ENCODE assay signal across 31 mouse cellular contexts in genomic region chr17:80067257-80067656, GRCm38 (mm10). TPM values are rescaled to one million over a fixed set of nuclear protein-coding genes. Genes with fewer than 3 reads are reported as not detected.
DNase-seq lines count a peak whose midpoint lies in the region; ATAC-seq and TF ChIP-seq lines count a peak whose summit lies in the region.
"Had no signal": no experiment of that assay in that cellular context is flagged by ENCODE, and none has a peak within 500 bp of the region (broad histone marks: within the 10 kb centered on the region; RNA-seq: fewer than 3 reads in every experiment).

No protein-coding gene starts in this region.

- no peak for TF ChIP-seq POLR2A in CH12.LX (IDR thresholded peaks at IDR 0.05; ENCODE audit: low read depth, low read length)

- TF ChIP-seq CTCF in CH12.LX (conservative IDR thresholded peaks at IDR 0.05 in 1 of 2, IDR thresholded peaks at IDR 0.05 in 1 of 2; ENCODE audit: low read depth in 2 of 2, low read length in 2 of 2) = no peak

- H3K4me3 ChIP-seq in CH12.LX (replicated peaks in 1 of 3; ENCODE audit: low read depth in 2 of 3, low read length in 2 of 3, poor library complexity in 1 of 3) = no peak overlapping the region
- no peak overlapping the region for H3K4me3 ChIP-seq in intestine, embryonic 15.5 days (replicated peaks)
- H3K4me3 ChIP-seq: embryonic facial prominence, embryonic 12.5 days; heart, adult 2 months; heart, embryonic 13.5 days; hindbrain, embryonic 10.5 days; hindbrain, embryonic 15.5 days; kidney, embryonic 15.5 days; limb, embryonic 12.5 days; liver, embryonic 15.5 days; midbrain, embryonic 12.5 days; neural tube, embryonic 15.5 days; stomach, embryonic 15.5 days had no signal

- peaks cover 3 to 20% of the 10 kb centered on the region in 2 experiments; a peak in 3 of 4 replicates for H3K4me1 ChIP-seq in CH12.LX (ENCODE audit: control insufficient read depth in 1 of 2, insufficient read depth in 2 of 2)
- H3K4me1 ChIP-seq in intestine, embryonic 15.5 days (replicated peaks) = no peaks in the 10 kb centered on the region
- H3K4me1 ChIP-seq: stomach, embryonic 15.5 days had no signal

- H3K27ac ChIP-seq in CH12.LX (ENCODE audit: insufficient read depth, low read depth) = no peak overlapping the region
- H3K27ac ChIP-seq in intestine, embryonic 15.5 days = no peak overlapping the region
- H3K27ac ChIP-seq: embryonic facial prominence, embryonic 12.5 days; heart, adult 2 months; heart, embryonic 13.5 days; hindbrain, embryonic 10.5 days; hindbrain, embryonic 15.5 days; kidney, embryonic 15.5 days; limb, embryonic 12.5 days; liver, embryonic 15.5 days; midbrain, embryonic 12.5 days; neural tube, embryonic 15.5 days; stomach, embryonic 15.5 days had no signal

- no peak for TF ChIP-seq RAD21 in CH12.LX (IDR thresholded peaks at IDR 0.05; ENCODE audit: low read depth, low read length)

- peak; percentile 44; a peak in 2 of 4 replicates for ATAC-seq in hematopoietic stem cell, adult 5-6 weeks (replicated peaks in 1 of 2; ENCODE audit: insufficient read depth in 1 of 2, low FRiP score in 2 of 2, low TSS enrichment in 1 of 2, low read depth in 1 of 2, poor library complexity in 2 of 2, severe bottlenecking in 2 of 2)
- ATAC-seq in neutrophil, adult 5-6 weeks (ENCODE audit: extremely low read depth, insufficient number of reproducible peaks, low FRiP score, poor library complexity, severe bottlenecking) = peak; percentile 48; the same call in 1 of the 2 replicates
- no peak for ATAC-seq in intestine, embryonic 15.5 days
- ATAC-seq: forebrain, embryonic 14.5 days; intestine, embryonic 16.5 days; Patski had no signal

- WGBS in intestine, embryonic 15.5 days = 80% methylated on average over 5 of the region's 6 CpGs

- in situ Hi-C loops in CH12.LX (cut with MboI; ENCODE audit: low pct_ligation_motif_present, low pct_unique_long_range_greater_than_20kb, low sequenced_read_pairs) = no loop called here

- peak overlapping the region; percentile 61 for H3K4me2 ChIP-seq in CH12.LX (ENCODE audit: insufficient read depth, low read depth, poor library complexity, severe bottlenecking)
- H3K4me2 ChIP-seq in intestine, embryonic 15.5 days (replicated peaks) = no peak overlapping the region
- H3K4me2 ChIP-seq: embryonic facial prominence, embryonic 12.5 days; heart, embryonic 13.5 days; hindbrain, embryonic 15.5 days; kidney, embryonic 15.5 days; limb, embryonic 12.5 days; liver, embryonic 15.5 days; lung, embryonic 14.5 days; midbrain, embryonic 12.5 days; neural tube, embryonic 15.5 days; stomach, embryonic 15.5 days had no signal

- H3K27me3 ChIP-seq in CH12.LX (replicated peaks) = peaks cover 77% of the 10 kb centered on the region
- no peaks in the 10 kb centered on the region for H3K27me3 ChIP-seq in intestine, embryonic 15.5 days (replicated peaks)
- H3K27me3 ChIP-seq: embryonic facial prominence, embryonic 12.5 days; heart, embryonic 13.5 days; hindbrain, embryonic 15.5 days; kidney, embryonic 15.5 days; limb, embryonic 12.5 days; liver, embryonic 15.5 days; neural tube, embryonic 15.5 days; Patski; stomach, embryonic 15.5 days had no signal

- DNase-seq in spleen, postnatal 36 days (ENCODE audit: low spot score in 2 of 2) = peak; percentile 12 to 31
- DNase-seq in spleen, adult 18-20 months = no peak
- peak; percentile 90 for DNase-seq in CH12.LX (ENCODE audit: extremely low read depth)
- no peak for DNase-seq in lung, postnatal 14 days
- DNase-seq in thymus, postnatal 25 days = no peak
- DNase-seq: adrenal gland, postnatal 25 days; cerebellum, adult 18-20 months; cerebellum, postnatal 10 days; gastrocnemius, postnatal 25 days; heart, adult 2 months; heart, postnatal 10 days; kidney, postnatal 25 days; lung, embryonic 14.5 days; right cerebral cortex, postnatal 4 days; thymus, postnatal 36 days had no signal

- H3K36me3 ChIP-seq in CH12.LX (replicated peaks in 1 of 2; ENCODE audit: control insufficient read depth in 1 of 2, insufficient read depth in 1 of 2, low read length in 1 of 2) = no peaks in the 10 kb centered on the region
- no peaks in the 10 kb centered on the region for H3K36me3 ChIP-seq in intestine, embryonic 15.5 days
- H3K36me3 ChIP-seq: embryonic facial prominence, embryonic 12.5 days; heart, embryonic 13.5 days; hindbrain, embryonic 10.5 days; hindbrain, embryonic 15.5 days; kidney, embryonic 15.5 days; limb, embryonic 12.5 days; liver, embryonic 15.5 days; midbrain, embryonic 12.5 days; neural tube, embryonic 15.5 days; stomach, embryonic 15.5 days had no signal

- H3K9ac ChIP-seq in CH12.LX (ENCODE audit: insufficient read depth, low read depth) = no peak overlapping the region
- no peak overlapping the region for H3K9ac ChIP-seq in intestine, embryonic 15.5 days
- H3K9ac ChIP-seq: embryonic facial prominence, embryonic 12.5 days; heart, embryonic 13.5 days; hindbrain, embryonic 15.5 days; kidney, embryonic 15.5 days; limb, embryonic 12.5 days; liver, embryonic 15.5 days; lung, embryonic 14.5 days; midbrain, embryonic 12.5 days; neural tube, embryonic 15.5 days; stomach, embryonic 15.5 days had no signal

- dilution Hi-C loops in CH12.LX (cut with MboI; ENCODE audit: extremely low pct_ligation_motif_present, extremely low pct_unique_long_range_greater_than_20kb, low sequenced_read_pairs) = no loop called here

- TF ChIP-seq EP300 in CH12.LX (IDR thresholded peaks at IDR 0.05; ENCODE audit: low read length) = peak; percentile 95

- H3K79me2 ChIP-seq in CH12.LX (replicated peaks; ENCODE audit: control insufficient read depth, extremely low read depth, insufficient read depth, poor library complexity, severe bottlenecking) = no peaks in the 10 kb centered on the region

- H3K9me3 ChIP-seq in CH12.LX (replicated peaks; ENCODE audit: low read length) = peaks cover 7% of the 10 kb centered on the region
- H3K9me3 ChIP-seq in intestine, embryonic 15.5 days = no peaks in the 10 kb centered on the region
- H3K9me3 ChIP-seq: embryonic facial prominence, embryonic 12.5 days; heart, embryonic 13.5 days; hindbrain, embryonic 10.5 days; hindbrain, embryonic 15.5 days; kidney, embryonic 15.5 days; limb, embryonic 12.5 days; liver, embryonic 15.5 days; midbrain, embryonic 12.5 days; neural tube, embryonic 15.5 days; stomach, embryonic 15.5 days had no signal

TF ChIP-seq in CH12.LX, 34 proteins besides CTCF, POLR2A, EP300 and RAD21 (continues in another document):
- TF ChIP-seq MYC (IDR thresholded peaks at IDR 0.05; ENCODE audit: low read depth, low read length) = peak; percentile 88; the same call in 1 of the 2 replicates
- TF ChIP-seq ZC3H11A (IDR thresholded peaks at IDR 0.05; ENCODE audit: low read depth, low read length) = no peak
- no peak for TF ChIP-seq KAT2A (IDR thresholded peaks at IDR 0.05; ENCODE audit: insufficient replicate concordance, low read length)
- peak; percentile 94 for TF ChIP-seq TCF12 (IDR thresholded peaks at IDR 0.05; ENCODE audit: low read depth, low read length)
- peak; percentile 51; the same call in 1 of the 2 replicates for TF ChIP-seq ZNF384 (IDR thresholded peaks at IDR 0.05; ENCODE audit: low read depth, low read length)
- TF ChIP-seq PAX5 (IDR thresholded peaks at IDR 0.05; ENCODE audit: low read length) = no peak
- no peak for TF ChIP-seq TBP (conservative IDR thresholded peaks at IDR 0.05; ENCODE audit: low read depth, low read length)
- TF ChIP-seq RCOR1 (conservative IDR thresholded peaks at IDR 0.05; ENCODE audit: low read depth, low read length) = peak; percentile 93
- peak; percentile 82 for TF ChIP-seq CHD2 (IDR thresholded peaks at IDR 0.05; ENCODE audit: low read length)
- 0 out of 2 replicates have a peak, but pooled peaks have one; percentile 63 for TF ChIP-seq E2F4 (IDR thresholded peaks at IDR 0.05; ENCODE audit: insufficient replicate concordance, low read depth, low read length)
- peak; percentile 13; the same call in 1 of the 2 replicates for TF ChIP-seq HCFC1 (IDR thresholded peaks at IDR 0.05; ENCODE audit: low read depth, low read length)
- peak; percentile 79 for TF ChIP-seq ELF1 (IDR thresholded peaks at IDR 0.05; ENCODE audit: low read depth, low read length)
- TF ChIP-seq MAFK (IDR thresholded peaks at IDR 0.05; ENCODE audit: insufficient replicate concordance, low read length) = peak; percentile 93
- no peak for TF ChIP-seq ZKSCAN1 (IDR thresholded peaks at IDR 0.05; ENCODE audit: borderline replicate concordance, low read depth, low read length)
- TF ChIP-seq CHD1 (IDR thresholded peaks at IDR 0.05; ENCODE audit: low read depth, low read length) = no peak
- TF ChIP-seq GABPA (IDR thresholded peaks at IDR 0.05; ENCODE audit: insufficient replicate concordance, low read depth, low read length) = no peak
- TF ChIP-seq JUN (IDR thresholded peaks at IDR 0.05; ENCODE audit: insufficient read depth, low read depth, low read length) = peak; percentile 68; the same call in 1 of the 2 replicates
- TF ChIP-seq MXI1 (IDR thresholded peaks at IDR 0.05; ENCODE audit: low read depth, low read length) = peak; percentile 45; the same call in 1 of the 2 replicates
- peak; percentile 1; the same call in 1 of the 2 replicates for TF ChIP-seq SMC3 (IDR thresholded peaks at IDR 0.05; ENCODE audit: low read depth, low read length)
- TF ChIP-seq BHLHE40 (IDR thresholded peaks at IDR 0.05; ENCODE audit: low read depth, low read length) = peak; percentile 77
- TF ChIP-seq NELFE (IDR thresholded peaks at IDR 0.05; ENCODE audit: low read depth, low read length) = no peak
- TF ChIP-seq NRF1 (IDR thresholded peaks at IDR 0.05; ENCODE audit: low read depth, low read length) = no peak
- no peak for TF ChIP-seq POLR2AphosphoS2 (IDR thresholded peaks at IDR 0.05; ENCODE audit: low read depth, low read length)
- TF ChIP-seq MAX (IDR thresholded peaks at IDR 0.05; ENCODE audit: low read length) = 0 out of 2 replicates have a peak, but pooled peaks have one; percentile 67
- TF ChIP-seq JUND (conservative IDR thresholded peaks at IDR 0.05; ENCODE audit: low read depth, low read length) = peak; percentile 88
- TF ChIP-seq MAZ (IDR thresholded peaks at IDR 0.05; ENCODE audit: low read depth, low read length) = 0 out of 2 replicates have a peak, but pooled peaks have one; percentile 77
- no peak for TF ChIP-seq ZMIZ1 (IDR thresholded peaks at IDR 0.05; ENCODE audit: low read depth, low read length)
- no peak for TF ChIP-seq USF1 (IDR thresholded peaks at IDR 0.05; ENCODE audit: low read depth, low read length)
- TF ChIP-seq USF2 (conservative IDR thresholded peaks at IDR 0.05; ENCODE audit: low read depth, low read length) = no peak
- TF ChIP-seq UBTF (IDR thresholded peaks at IDR 0.05; ENCODE audit: low read depth, low read length) = no peak

RNA-seq across cellular contexts. Expression of gene Hnrnpll, which starts 5.1 kb away (rescaled TPM):
- total RNA-seq in CH12.LX (2012; rRNA removed) (24.1 and 26.1 TPM in 2 replicates), CH12.LX (2014; rRNA removed) (22.3 and 24.2 TPM in 2 replicates)
- 14.4 TPM in 2 replicates for polyA plus RNA-seq in CH12.LX (2012; ENCODE audit: insufficient read length, low read depth)
- total RNA-seq in hematopoietic stem cell, adult 5-6 weeks (2017) = 43.3 and 52.2 TPM in 2 replicates
- 64.2 and 73.1 TPM in 2 replicates for total RNA-seq in neutrophil, adult 5-6 weeks (2017)
- 50.0 and 56.5 TPM in 2 replicates for polyA plus RNA-seq in intestine, embryonic 15.5 days (2015; fragmentation: Nextera tagmentation; extraction: Ambion mirVana)

Comparison
In these comparisons a context has a peak if more than half of its experiments do, and no peak if none do; other contexts are left out.
1. DNase-seq: peak in spleen, postnatal 36 days (2 of 2) and CH12.LX (single experiment); none in spleen, adult 18-20 months (0 of 2), lung, postnatal 14 days (single experiment) and thymus, postnatal 25 days (single experiment).